Mouse (Mus musculus) limb, embryonic 14.5 days (tissue): ENCODE results near the gene Foxn3. TPM values are rescaled to one million over a fixed set of nuclear protein-coding genes. Genes with fewer than 3 reads are reported as not detected.

Source experiments
- ATAC-seq: fragments of 200-750 bp; cut with Nextera tagmentation; 2 replicates; pipeline ENCODE4 v1.8.0; 2017; ENCODE audit warnings: low read depth, moderate number of reproducible peaks, moderate TSS enrichment; ENCODE audit not compliant: low FRiP score
- DNase-seq: peaks from one replicate; pipeline ENCODE4 v3.0.0-alpha.2; 2015; ENCODE audit warnings: low spot score
- H3K27ac ChIP-seq: fragments of 300-500 bp; sonication (generic); replicated peaks from 2 replicates; pipeline ENCODE4 v1.5.1; 2014; ENCODE audit warnings: low read depth, mild to moderate bottlenecking, low read length, moderate library complexity, mixed read lengths
- H3K27me3 ChIP-seq: fragments of 300-500 bp; sonication (generic); 2 replicates; pipeline ENCODE4 v1.6.1; 2014; ENCODE audit warnings: low read length, mixed read lengths; ENCODE audit not compliant: control insufficient read depth, insufficient read depth
- H3K36me3 ChIP-seq: fragments of 300-500 bp; sonication (generic); 2 replicates; pipeline ENCODE4 v1.6.1; 2014; ENCODE audit warnings: mild to moderate bottlenecking, low read length, moderate library complexity, mixed read lengths; ENCODE audit not compliant: control insufficient read depth, insufficient read depth
- H3K4me1 ChIP-seq: fragments of 300-500 bp; sonication (generic); 2 replicates; pipeline ENCODE4 v1.6.1; 2014; ENCODE audit warnings: antibody characterized with exemption, low read length, mixed read lengths; ENCODE audit not compliant: control insufficient read depth, insufficient read depth
- H3K4me2 ChIP-seq: fragments of 300-500 bp; sonication (generic); replicated peaks from 2 replicates; pipeline ENCODE4 v1.6.1; 2014; ENCODE audit warnings: low read depth, mild to moderate bottlenecking, low read length, moderate library complexity; ENCODE audit not compliant: severe bottlenecking
- H3K4me3 ChIP-seq: fragments of 300-500 bp; sonication (generic); replicated peaks from 2 replicates; pipeline ENCODE4 v1.5.1; 2014; ENCODE audit warnings: low read length
- H3K9ac ChIP-seq: fragments of 300-500 bp; sonication (generic); 2 replicates; pipeline ENCODE4 v1.6.1; 2014; ENCODE audit warnings: mild to moderate bottlenecking, low read depth, low read length, moderate library complexity; ENCODE audit not compliant: severe bottlenecking
- H3K9me3 ChIP-seq: fragments of 300-500 bp; sonication (generic); 2 replicates; pipeline ENCODE4 v1.6.1; 2016; ENCODE audit warnings: low read length; ENCODE audit not compliant: control insufficient read depth
- POLR2A ChIP-seq: fragments of 200-500 bp; IDR thresholded peaks from 2 replicates; pipeline ENCODE4 v1.8.0; 2012; ENCODE audit warnings: inconsistent platforms, mild to moderate bottlenecking, moderate library complexity, borderline replicate concordance; ENCODE audit not compliant: insufficient read depth, insufficient read length; ENCODE audit errors: extremely low read depth
- WGBS: fragments of 180-500 bp; shearing (Covaris S2); extraction: QIAGEN DNeasy Blood & Tissue Kit; methylation state at CpG from one replicate; pipeline ENCODE4 v1.1.7; 2014; 5-methylcytosine and 5-hydroxymethylcytosine counted together
- polyA plus RNA-seq, 2 experiments: library from polyadenylated mRNA; depleted of rRNA in 1 of 2; stranded (reverse) in 1 of 2; unstranded in 1 of 2; fragments of >200 nt; fragmentation: Nextera tagmentation in 1 of 2; extraction: Ambion mirVana in 1 of 2; gene quantifications; 2 replicates each; pipeline versions ENCODE4 v1.2.1 to v1.2.3; 2012 to 2014

The Foxn3 gene
- polyA plus RNA-seq, 2 experiments, result 27.6 to 118 TPM

- DNase-seq (no peak), ATAC-seq (no peak)
- 82% methylated on average over 8 of the region's 8 CpGs for WGBS
- TF ChIP-seq POLR2A, result no peak
- no peaks in the 10 kb centered on the region for H3K36me3 ChIP-seq
- no peak overlapping the region for H3K27ac ChIP-seq
- H3K9me3 ChIP-seq, result no peaks in the 10 kb centered on the region
- H3K4me3 ChIP-seq, result no peak overlapping the region
- H3K9ac ChIP-seq, result no peak overlapping the region
- H3K4me2 ChIP-seq, result no peak overlapping the region
- H3K27me3 ChIP-seq, result no peaks in the 10 kb centered on the region
- H3K4me1 ChIP-seq, result peaks cover 12% of the 10 kb centered on the region; the same call in 1 of the 2 replicates
Measured at GRCm38 (mm10) chr12:99571999-99572398, 8.6 kb upstream of the Foxn3 start.

- DNase-seq (peak; percentile 83), ATAC-seq (peak; percentile 69)
- Histone ChIP-seq H3K9ac (no peak overlapping the region), H3K27ac (no peak overlapping the region), H3K4me3 (no peak overlapping the region), H3K36me3 (no peaks in the 10 kb centered on the region), H3K4me2 (peak overlapping the region; percentile 9), H3K9me3 (no peaks in the 10 kb centered on the region), H3K27me3 (no peaks in the 10 kb centered on the region), H3K4me1 (peaks cover 12% of the 10 kb centered on the region; the same call in 1 of the 2 replicates)
- WGBS, result 44% methylated on average over 25 of the region's 25 CpGs
- no peak for TF ChIP-seq POLR2A
Measured at GRCm38 (mm10) chr12:99570197-99570956, 7.0 kb upstream of the Foxn3 start.

- H3K9ac ChIP-seq, result no peak overlapping the region
- H3K4me1 ChIP-seq, result peaks cover 20% of the 10 kb centered on the region
- no peaks in the 10 kb centered on the region for H3K36me3 ChIP-seq
- 64% methylated on average over 2 of the region's 2 CpGs for WGBS
- ATAC-seq (no peak), DNase-seq (no peak)
- no peak overlapping the region for H3K4me2 ChIP-seq
- H3K27ac ChIP-seq, result no peak overlapping the region
- no peak for TF ChIP-seq POLR2A
- no peaks in the 10 kb centered on the region for H3K27me3 ChIP-seq
- no peaks in the 10 kb centered on the region for H3K9me3 ChIP-seq
- no peak overlapping the region for H3K4me3 ChIP-seq
Measured at GRCm38 (mm10) chr12:99565606-99566005, 2.2 kb upstream of the Foxn3 start.

GRCm38 (mm10) chr12:99564301-99564910 lies 1.0 kb upstream of the Foxn3 start:
- H3K9me3 ChIP-seq, result no peaks in the 10 kb centered on the region
- DNase-seq, result no peak
- H3K27ac ChIP-seq, result no peak overlapping the region
- 25% methylated on average over 9 of the region's 9 CpGs for WGBS
- ATAC-seq, result no peak
- H3K4me1 ChIP-seq, result peaks cover 10% of the 10 kb centered on the region
- H3K27me3 ChIP-seq, result no peaks in the 10 kb centered on the region
- H3K9ac ChIP-seq, result no peak overlapping the region
- peak overlapping the region; percentile 58 for H3K4me3 ChIP-seq
- no peaks in the 10 kb centered on the region for H3K36me3 ChIP-seq
- H3K4me2 ChIP-seq, result peak overlapping the region; percentile 77
- no peak for TF ChIP-seq POLR2A

- no peak for ATAC-seq
- H3K4me2 ChIP-seq, result peak overlapping the region; percentile 77
- WGBS, result under 1% methylated on average over 10 of the region's 10 CpGs
- peak; percentile 26 for DNase-seq
- no peaks in the 10 kb centered on the region for H3K36me3 ChIP-seq
- H3K4me3 ChIP-seq, result peak overlapping the region; percentile 58
- peaks cover 16% of the 10 kb centered on the region for H3K4me1 ChIP-seq
- H3K27me3 ChIP-seq, result no peaks in the 10 kb centered on the region
- H3K27ac ChIP-seq, result peak overlapping the region; percentile 78
- TF ChIP-seq POLR2A, result no peak
- H3K9ac ChIP-seq, result peak overlapping the region; percentile 76
- no peaks in the 10 kb centered on the region for H3K9me3 ChIP-seq
Measured at GRCm38 (mm10) chr12:99562867-99563189, 554 bp downstream of the Foxn3 start.
